Mouse (Mus musculus) forebrain, embryonic 16.5 days (tissue): Measurements from ENCODE around the gene Angpt4. TPM values are rescaled to one million over a fixed set of nuclear protein-coding genes. Genes with fewer than 3 reads are reported as not detected.

Source experiments
- microRNA counts: library from miRNA; unstranded; fragments of <30 nt; microRNA quantifications from one replicate; lab custom pipeline; 2016
- microRNA-seq: library from miRNA; unstranded; fragments of <30 nt; microRNA quantifications from one replicate; pipeline ENCODE4, GENCODE M21; 2017
- polyA plus RNA-seq: library from polyadenylated mRNA; unstranded; fragments of >200 nt; fragmentation: Nextera tagmentation; extraction: Ambion mirVana; gene quantifications from 2 replicates; pipeline ENCODE4 v1.2.1, GENCODE M21; 2015

Angpt4 gene
- polyA plus RNA-seq, 1 experiment from 2014 or later: 0.14 TPM

MicroRNAs within 50 kb of the gene (microRNA counts, 519-probe panel; counts per million panel counts)
- not detected for microRNA mmu-miR-1953 (lab: Ali Mortazavi, UCI)

Small RNAs within 50 kb of the gene (microRNA-seq; reads per million reads assigned to microRNA genes)
- 0.83 reads per million for gene Mir1953

Other genes starting within 250 kb of the Angpt4 start
- not detected in 2 replicates for gene Rad21l, start 242.7 kb upstream of the Angpt4 start, polyA plus RNA-seq
- 22.2 and 26.6 TPM in 2 replicates for gene Tmem74b, start 209.2 kb upstream of the Angpt4 start, polyA plus RNA-seq
- gene Psmf1, start 167.0 kb upstream of the Angpt4 start, polyA plus RNA-seq: 56.7 and 57.3 TPM in 2 replicates
- gene Rspo4, start 68.3 kb upstream of the Angpt4 start, polyA plus RNA-seq: 0.10 and 0.11 TPM in 2 replicates
- gene Fam110a, start 69.0 kb downstream of the Angpt4 start, polyA plus RNA-seq: 66.5 and 69.2 TPM in 2 replicates
- gene Slc52a3, start 85.3 kb downstream of the Angpt4 start, polyA plus RNA-seq: 1.5 and 1.9 TPM in 2 replicates
- gene Scrt2, start 170.3 kb downstream of the Angpt4 start, polyA plus RNA-seq: 16.9 and 17.2 TPM in 2 replicates
- gene Srxn1, start 194.3 kb downstream of the Angpt4 start, polyA plus RNA-seq: 11.4 and 13.6 TPM in 2 replicates
- 1.3 and 1.5 TPM in 2 replicates for gene Tcf15, start 232.4 kb downstream of the Angpt4 start, polyA plus RNA-seq